Mouse (Mus musculus) liver, postnatal 0 days (tissue): ENCODE measurements around the gene Golga7b.

Source experiments
- CTCF ChIP-seq: sonication (generic); IDR thresholded peaks from 2 replicates; pipeline ENCODE4 v1.5.1; 2016; ENCODE audit warnings: antibody characterized with exemption, low read depth
- EP300 ChIP-seq: IDR thresholded peaks from 2 replicates; pipeline ENCODE4 v1.6.1; 2016; ENCODE audit warnings: antibody characterized with exemption, low read depth, mild to moderate bottlenecking

DNA sequence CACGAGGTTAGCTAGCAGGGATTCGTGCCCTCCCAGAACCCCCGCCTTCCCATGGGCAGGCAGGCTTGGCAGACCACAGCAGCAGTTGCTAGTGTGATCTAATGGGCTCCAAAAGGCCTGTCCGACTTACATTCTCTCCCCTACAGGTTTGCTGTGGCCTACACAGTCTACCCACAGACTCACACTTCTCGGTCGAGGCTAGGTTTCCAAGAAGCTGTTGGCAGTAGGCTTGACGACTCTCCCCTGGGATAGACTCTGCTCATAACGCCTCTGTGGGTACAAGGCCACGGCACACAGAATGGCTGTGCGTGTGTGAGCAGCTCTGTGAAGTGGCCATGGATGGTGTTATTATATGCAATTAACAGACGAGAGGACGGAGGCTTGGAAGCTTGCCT, 9.9 kb downstream of the Golga7b start:
- TF ChIP-seq CTCF (no peak), EP300 (no peak)
